Mouse (Mus musculus): Measurements from ENCODE around the gene Pla2g5. TPM values are rescaled to one million over a fixed set of nuclear protein-coding genes. Genes with fewer than 3 reads are reported as not detected.

Pla2g5 gene
- polyA plus RNA-seq, 1 experiment from 2014 or later: 1.4 TPM

DNA sequence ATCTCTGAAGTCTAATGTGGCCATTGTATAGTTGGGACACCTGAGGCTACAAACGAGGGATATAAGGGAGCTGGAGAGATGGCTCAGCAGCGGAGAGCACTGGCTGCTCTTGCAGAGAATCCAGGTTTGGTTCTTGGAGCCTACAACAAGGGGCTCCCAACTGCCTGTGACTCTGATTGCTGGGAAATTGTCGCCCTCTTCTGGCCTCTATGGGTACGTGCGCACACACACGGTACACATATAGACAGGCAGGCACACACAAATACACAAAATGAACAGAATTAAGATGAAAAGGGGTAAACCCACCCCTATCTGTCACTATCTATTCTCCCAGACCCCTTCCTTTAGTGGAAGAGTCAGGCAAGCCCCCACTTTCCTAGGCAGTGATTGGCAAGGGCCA lies 110.7 kb downstream of the Pla2g5 start:
- no peak for ATAC-seq
- in situ Hi-C loops (cut with MboI; ENCODE audit: low pct_unique_long_range_greater_than_20kb): no loop called here
- H3K27me3 ChIP-seq: no peaks in the 10 kb centered on the region
- ChIA-PET CTCF (no interaction called here), POLR2A (no interaction called here)
- TF ChIP-seq CTCF (IDR thresholded peaks at IDR 0.05): no peak
- no peak for DNase-seq (ENCODE audit: low read depth, low spot score)

Other genes with a start within 250 kb of the Pla2g5 start
- gene Vwa5b1, start 227.6 kb downstream of the Pla2g5 start, polyA plus RNA-seq (2021): 0.05 TPM
- gene Pla2g2c, start 138.7 kb downstream of the Pla2g5 start, polyA plus RNA-seq (2021): not detected
- gene Ubxn10, start 126.3 kb downstream of the Pla2g5 start, polyA plus RNA-seq (2021): not detected
- gene Pla2g2f, start 105.9 kb downstream of the Pla2g5 start, polyA plus RNA-seq (2021): not detected
- 0.03 TPM for gene Pla2g2d, start 87.7 kb downstream of the Pla2g5 start, polyA plus RNA-seq (2021)
- gene Gm13030, start 10.5 kb upstream of the Pla2g5 start, polyA plus RNA-seq (2021): not detected
- not detected for gene Pla2g2e, start 14.5 kb upstream of the Pla2g5 start, polyA plus RNA-seq (2021)
- 10.5 TPM for gene Otud3, start 50.5 kb upstream of the Pla2g5 start, polyA plus RNA-seq (2021)
- gene Rnf186, start 103.6 kb upstream of the Pla2g5 start, polyA plus RNA-seq (2021): not detected
- 6.8 TPM for gene Tmco4, start 109.4 kb upstream of the Pla2g5 start, polyA plus RNA-seq (2021)
- 0.05 TPM for gene Htr6, start 212.1 kb upstream of the Pla2g5 start, polyA plus RNA-seq (2021)
- gene Nbl1, start 229.5 kb upstream of the Pla2g5 start, polyA plus RNA-seq (2021): 55.7 TPM